Mouse (Mus musculus): ENCODE results near the gene Cdk4. TPM values are rescaled to one million over a fixed set of nuclear protein-coding genes. Genes with fewer than 3 reads are reported as not detected.

Cdk4 gene
- polyA plus RNA-seq, 1 experiment from 2014 or later: 1,992 TPM

DNA sequence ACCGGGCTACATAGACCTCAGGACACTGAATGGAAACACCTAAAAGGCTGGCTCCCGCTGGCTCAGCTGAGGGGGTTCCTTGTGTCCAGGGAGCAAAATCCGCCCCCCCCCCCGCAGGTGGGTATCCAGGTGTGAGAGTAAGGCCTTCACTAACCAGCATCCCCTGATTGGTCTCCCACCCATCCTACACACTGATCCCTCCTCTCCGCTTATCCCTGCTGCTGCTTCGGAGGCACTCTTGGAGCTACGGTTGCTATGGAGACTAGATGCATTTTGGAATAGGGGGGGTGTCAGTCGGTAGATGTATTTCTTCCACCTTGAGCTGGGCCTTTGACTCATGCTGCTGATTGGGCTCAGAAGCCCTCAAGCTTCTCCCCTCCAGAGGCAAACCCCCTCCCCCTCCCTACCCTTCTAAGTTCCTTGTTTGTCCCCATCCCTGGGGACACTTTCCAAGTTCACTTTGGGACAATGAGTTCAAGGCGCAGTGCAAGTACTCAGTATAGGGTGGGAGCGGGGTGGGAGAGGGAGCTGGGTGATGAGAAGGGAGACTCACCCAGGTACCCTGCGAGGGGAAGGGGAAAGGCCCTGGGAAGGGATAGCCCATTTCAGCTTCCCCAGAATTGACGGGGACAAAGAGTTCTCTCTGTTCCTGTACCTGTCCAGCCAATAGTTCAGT lies 14.8 kb downstream of the Cdk4 start:
- no peak overlapping the region for H3K9ac ChIP-seq
- H3K4me1 ChIP-seq: peaks cover 38% of the 10 kb centered on the region
- H3K9me3 ChIP-seq: no peaks in the 10 kb centered on the region
- H3K4me3 ChIP-seq: peak overlapping the region; percentile 63
- WGBS: 4% methylated on average over 12 of the region's 12 CpGs
- H3K36me3 ChIP-seq: no peaks in the 10 kb centered on the region
- H3K27ac ChIP-seq: no peak overlapping the region
- ATAC-seq (ENCODE audit: insufficient number of reproducible peaks, insufficient read depth, low FRiP score, low TSS enrichment, low read depth): no peak
- peaks cover 82% of the 10 kb centered on the region for H3K27me3 ChIP-seq
- H3K4me2 ChIP-seq: peak overlapping the region; percentile 99

DNA sequence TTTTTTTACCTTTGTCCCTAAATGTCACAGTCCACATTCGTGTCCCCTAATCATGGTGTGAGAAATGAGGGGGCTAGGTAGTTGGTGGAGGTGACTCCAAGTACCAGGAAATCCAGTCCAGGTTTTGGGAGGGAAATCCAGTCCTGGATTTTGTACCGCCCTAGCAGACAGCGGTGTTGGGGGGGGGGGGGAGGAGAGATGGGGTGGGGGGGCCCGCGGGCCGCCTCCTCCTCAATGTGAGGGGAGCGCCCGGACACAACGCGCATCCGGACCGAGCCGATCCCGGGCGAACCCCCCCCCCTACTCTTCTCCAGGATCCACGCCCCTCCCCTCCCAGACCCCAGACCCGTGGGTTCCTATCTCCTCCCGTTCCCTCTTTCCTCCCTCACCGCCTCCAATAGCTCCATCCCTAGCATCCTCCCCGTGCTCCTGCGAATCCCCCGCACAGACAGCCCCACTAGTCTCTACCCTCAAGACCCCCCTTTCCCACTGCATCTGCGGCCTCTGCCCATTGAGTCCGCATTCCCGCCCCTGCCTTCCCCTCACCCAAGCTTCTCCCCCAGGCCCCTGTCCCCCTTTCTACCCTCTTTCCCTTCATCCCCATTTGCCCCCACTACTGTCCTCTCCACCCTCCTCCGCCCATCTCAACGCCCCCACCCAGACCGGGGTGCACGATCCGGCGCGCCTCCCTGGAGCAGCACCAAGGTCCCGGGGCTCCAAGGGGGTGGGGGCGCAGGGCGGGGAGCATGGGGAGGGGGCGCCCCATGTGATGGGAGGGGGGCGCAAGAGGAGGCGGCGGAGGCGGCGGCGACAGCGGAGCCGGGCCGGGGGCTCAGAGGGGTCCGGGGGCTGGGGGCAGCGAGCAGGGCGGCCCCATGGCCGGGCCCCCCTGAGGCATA lies 15.6 kb downstream of the Cdk4 start:
- H3K27me3 ChIP-seq: peaks cover 89% of the 10 kb centered on the region
- H3K9ac ChIP-seq: peak overlapping the region; percentile 74
- no peaks in the 10 kb centered on the region for H3K36me3 ChIP-seq
- peak overlapping the region; percentile 63 for H3K4me3 ChIP-seq
- H3K9me3 ChIP-seq: no peaks in the 10 kb centered on the region
- peak overlapping the region; percentile 99 for H3K4me2 ChIP-seq
- ATAC-seq (ENCODE audit: insufficient number of reproducible peaks, insufficient read depth, low FRiP score, low TSS enrichment, low read depth): peak; percentile 45; the same call in 1 of the 2 replicates
- H3K4me1 ChIP-seq: peaks cover 38% of the 10 kb centered on the region
- WGBS: under 1% methylated on average over 42 of the region's 49 CpGs
- H3K27ac ChIP-seq: no peak overlapping the region

DNA sequence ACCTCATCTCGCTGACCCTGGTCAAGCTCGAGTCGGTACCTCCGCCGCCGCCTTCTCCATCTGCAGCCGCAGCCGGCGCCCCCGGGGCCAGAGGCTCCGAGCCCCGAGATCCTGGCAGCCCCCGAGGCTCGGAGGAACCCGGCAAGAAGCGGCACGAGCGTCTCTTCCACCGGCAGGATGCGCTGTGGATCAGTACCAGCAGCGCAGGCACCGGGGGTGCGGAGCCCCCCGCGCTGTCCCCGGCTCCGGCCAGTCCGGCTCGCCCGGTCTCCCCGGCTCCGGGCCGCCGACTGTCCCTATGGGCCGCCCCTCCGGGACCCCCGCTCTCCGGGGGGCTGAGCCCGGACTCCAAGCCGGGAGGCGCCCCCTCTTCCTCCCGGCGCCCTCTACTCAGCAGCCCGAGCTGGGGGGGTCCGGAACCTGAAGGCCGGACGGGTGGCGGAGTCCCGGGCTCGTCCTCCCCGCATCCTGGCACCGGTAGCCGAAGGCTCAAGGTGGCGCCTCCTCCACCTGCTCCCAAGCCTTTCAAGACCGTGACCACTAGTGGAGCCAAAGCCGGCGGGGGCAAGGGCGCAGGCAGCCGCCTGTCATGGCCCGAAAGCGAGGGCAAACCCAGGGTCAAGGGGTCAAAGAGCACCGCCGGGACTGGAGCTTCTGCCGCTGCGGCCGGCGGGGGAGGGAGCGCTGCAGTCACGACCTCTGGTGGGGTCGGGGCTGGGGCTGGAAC lies 16.5 kb downstream of the Cdk4 start:
- 2% methylated on average over 67 of the region's 70 CpGs for WGBS
- Histone ChIP-seq H3K4me1 (peaks cover 38% of the 10 kb centered on the region), H3K9me3 (no peaks in the 10 kb centered on the region), H3K27ac (no peak overlapping the region), H3K4me2 (peak overlapping the region; percentile 99), H3K36me3 (no peaks in the 10 kb centered on the region), H3K9ac (peak overlapping the region; percentile 74), H3K27me3 (peaks cover 98% of the 10 kb centered on the region), H3K4me3 (peak overlapping the region; percentile 63)
- peak; percentile 23; the same call in 1 of the 2 replicates for ATAC-seq (ENCODE audit: insufficient number of reproducible peaks, insufficient read depth, low FRiP score, low TSS enrichment, low read depth)

DNA sequence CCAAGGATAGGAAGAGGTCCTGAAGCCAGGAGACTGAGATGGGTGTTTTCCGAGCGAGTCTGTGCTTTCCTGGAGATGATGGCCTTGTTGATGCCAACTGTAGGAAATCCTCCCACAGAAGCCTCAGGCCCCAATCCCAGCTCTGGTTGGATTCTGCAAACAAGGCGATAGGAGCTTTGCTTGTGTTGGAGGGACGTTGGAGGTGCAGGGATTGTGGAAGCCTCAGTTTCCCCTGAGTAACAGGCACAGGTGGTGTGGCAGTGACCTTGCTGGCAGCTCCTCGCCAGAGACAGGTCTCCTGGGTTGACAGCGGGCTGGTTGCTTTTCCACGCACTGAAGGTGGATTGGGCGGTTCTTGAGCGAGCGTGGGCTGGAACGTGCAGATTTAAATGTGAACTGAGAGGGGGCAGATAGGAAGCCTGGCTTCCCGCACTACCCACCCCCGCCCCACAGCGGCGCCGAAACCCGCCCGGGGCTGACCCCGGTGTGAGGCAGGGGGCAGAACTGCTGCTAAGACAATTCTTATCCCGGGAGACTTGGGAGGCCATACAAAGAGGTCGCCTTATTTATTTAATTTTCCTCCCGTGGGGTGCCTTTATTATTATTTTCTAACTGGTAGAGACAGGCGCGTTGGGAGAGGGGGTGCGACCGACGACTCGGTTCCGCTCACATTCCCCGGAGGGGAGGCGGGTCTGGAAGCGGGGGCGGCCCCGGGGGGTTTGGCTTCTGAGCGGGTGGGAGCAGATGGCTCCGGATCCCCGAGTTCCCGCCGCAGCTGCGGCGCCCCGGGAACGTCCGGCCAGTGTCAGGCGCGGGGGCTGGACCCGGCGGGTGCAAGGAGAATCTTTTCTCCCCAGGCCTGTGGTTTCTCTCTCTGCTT lies 17.8 kb downstream of the Cdk4 start:
- Histone ChIP-seq H3K4me1 (peaks cover 38% of the 10 kb centered on the region), H3K4me3 (peak overlapping the region; percentile 63), H3K4me2 (peak overlapping the region; percentile 99), H3K27ac (no peak overlapping the region), H3K36me3 (no peaks in the 10 kb centered on the region), H3K27me3 (peaks cover 94% of the 10 kb centered on the region), H3K9ac (peak overlapping the region; percentile 53), H3K9me3 (no peaks in the 10 kb centered on the region)
- WGBS: 3% methylated on average over 48 of the region's 48 CpGs
- ATAC-seq (ENCODE audit: insufficient number of reproducible peaks, insufficient read depth, low FRiP score, low TSS enrichment, low read depth): no peak

DNA sequence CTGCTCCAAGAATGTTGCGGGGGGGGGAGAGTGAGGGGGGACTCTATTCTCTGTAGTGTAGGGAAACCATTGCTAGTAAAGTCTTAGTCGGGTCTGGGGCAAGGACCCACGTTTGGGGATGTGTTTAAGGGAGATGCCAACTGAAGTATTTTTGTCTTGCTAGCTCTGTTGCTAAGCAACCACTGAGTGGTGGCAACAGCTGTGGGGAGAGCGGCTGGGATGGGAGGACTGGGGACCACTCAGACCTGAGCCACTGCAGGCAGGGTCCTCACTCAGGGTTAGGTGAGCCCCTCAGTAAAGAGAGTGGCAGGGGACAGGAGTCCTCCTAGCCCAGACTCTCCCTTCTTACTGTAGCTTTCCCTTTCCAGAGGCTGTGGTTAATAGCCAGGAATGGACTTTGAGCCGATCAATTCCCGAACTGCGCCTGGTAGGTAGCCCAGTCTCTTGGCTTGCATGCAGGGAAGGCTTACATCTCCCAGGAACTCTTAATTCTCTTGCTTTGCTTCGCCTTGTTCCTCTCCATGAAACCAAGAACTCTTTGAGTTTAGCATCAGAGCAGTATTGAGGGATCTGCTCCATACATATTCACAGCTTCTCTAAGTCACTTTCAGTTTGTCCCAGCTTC lies 18.8 kb downstream of the Cdk4 start:
- Histone ChIP-seq H3K4me1 (peaks cover 38% of the 10 kb centered on the region), H3K27ac (no peak overlapping the region), H3K27me3 (peaks cover 88% of the 10 kb centered on the region), H3K4me2 (peak overlapping the region; percentile 99), H3K9me3 (no peaks in the 10 kb centered on the region), H3K4me3 (peak overlapping the region; percentile 63; the same call in 1 of the 2 replicates), H3K9ac (no peak overlapping the region), H3K36me3 (no peaks in the 10 kb centered on the region)
- no peak for ATAC-seq (ENCODE audit: insufficient number of reproducible peaks, insufficient read depth, low FRiP score, low TSS enrichment, low read depth)
- whole genome bisulfite sequencing: 29% methylated on average over 8 of the region's 8 CpGs

DNA sequence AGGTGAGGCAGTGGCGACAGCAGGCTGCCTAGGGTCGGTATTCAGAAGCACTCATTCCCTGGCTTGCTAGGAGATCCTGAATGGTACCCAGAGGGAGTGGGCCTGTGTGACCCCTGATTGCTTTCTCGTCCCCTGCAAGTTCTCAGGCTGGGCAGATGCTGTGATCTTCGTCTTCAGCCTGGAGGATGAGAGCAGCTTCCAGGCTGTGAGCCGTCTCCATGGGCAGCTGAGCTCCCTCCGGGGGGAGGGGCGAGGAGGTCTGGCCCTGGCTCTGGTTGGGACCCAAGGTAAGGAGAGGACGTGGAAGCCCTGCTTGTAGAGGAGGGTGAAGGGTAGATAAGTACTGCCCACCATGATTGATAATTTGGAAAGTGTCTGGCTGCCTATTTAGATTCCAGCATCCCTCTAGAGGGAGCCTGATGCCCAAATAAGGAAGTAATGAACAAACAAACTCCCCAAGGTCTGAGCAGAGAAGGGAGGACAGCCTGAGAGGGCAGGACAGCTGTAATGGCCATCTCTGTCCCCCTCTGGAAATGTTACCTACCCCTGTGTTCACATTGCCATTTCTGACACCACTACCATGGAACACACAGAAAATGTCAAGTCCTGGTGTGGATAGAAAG lies 20.1 kb downstream of the Cdk4 start:
- 29% methylated on average over 8 of the region's 8 CpGs for WGBS
- Histone ChIP-seq H3K9me3 (no peaks in the 10 kb centered on the region), H3K36me3 (no peaks in the 10 kb centered on the region), H3K27me3 (peaks cover 88% of the 10 kb centered on the region), H3K27ac (no peak overlapping the region), H3K9ac (no peak overlapping the region), H3K4me1 (peaks cover 28% of the 10 kb centered on the region), H3K4me2 (no peak overlapping the region), H3K4me3 (no peak overlapping the region)
- no peak for ATAC-seq (ENCODE audit: insufficient number of reproducible peaks, insufficient read depth, low FRiP score, low TSS enrichment, low read depth)

DNA sequence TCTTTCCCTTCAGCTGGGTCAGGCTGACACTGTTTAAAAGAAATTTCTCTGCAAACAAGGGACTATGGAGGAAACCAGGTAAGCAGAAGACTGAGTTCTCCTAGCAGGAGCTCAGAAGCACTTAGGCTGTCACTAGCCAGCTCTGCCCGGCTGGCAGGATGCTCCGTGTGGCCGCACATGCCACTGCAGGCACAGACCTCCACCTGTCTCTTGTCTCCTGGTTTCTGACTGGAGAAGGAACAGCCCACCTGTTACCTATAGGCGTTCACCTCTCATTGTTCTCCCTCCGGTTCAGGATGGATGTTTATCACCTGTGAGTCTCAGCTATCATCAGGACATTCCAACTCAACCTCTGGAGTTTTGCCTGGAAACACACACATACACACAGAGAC lies 20.6 kb downstream of the Cdk4 start:
- 49% methylated on average over 5 of the region's 5 CpGs for WGBS
- H3K27me3 ChIP-seq: peaks cover 88% of the 10 kb centered on the region
- H3K4me1 ChIP-seq: peaks cover 27% of the 10 kb centered on the region
- H3K9me3 ChIP-seq: no peaks in the 10 kb centered on the region
- H3K9ac ChIP-seq: no peak overlapping the region
- H3K27ac ChIP-seq: no peak overlapping the region
- H3K36me3 ChIP-seq: no peaks in the 10 kb centered on the region
- H3K4me3 ChIP-seq: no peak overlapping the region
- no peak for ATAC-seq (ENCODE audit: insufficient number of reproducible peaks, insufficient read depth, low FRiP score, low TSS enrichment, low read depth)
- no peak overlapping the region for H3K4me2 ChIP-seq

DNA sequence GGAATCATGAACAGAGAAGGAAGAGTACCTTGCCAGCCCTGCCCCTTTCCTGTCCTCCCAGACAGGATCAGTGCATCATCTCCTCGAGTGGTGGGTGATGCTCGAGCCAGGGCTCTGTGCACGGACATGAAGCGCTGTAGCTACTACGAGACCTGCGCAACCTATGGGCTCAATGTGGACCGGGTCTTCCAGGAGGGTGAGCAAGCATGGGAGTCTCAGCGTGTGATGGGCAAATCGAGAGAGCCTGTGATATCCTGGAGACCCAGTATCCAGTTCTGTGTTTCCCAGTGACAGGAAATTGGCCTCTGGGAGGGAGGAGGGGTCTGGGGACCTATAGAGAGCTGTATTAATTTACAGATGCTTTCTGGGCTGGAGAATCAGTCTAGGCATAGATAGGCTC lies 21.7 kb downstream of the Cdk4 start:
- Histone ChIP-seq H3K36me3 (no peaks in the 10 kb centered on the region), H3K4me2 (no peak overlapping the region), H3K4me1 (peaks cover 22% of the 10 kb centered on the region), H3K4me3 (no peak overlapping the region), H3K9me3 (no peaks in the 10 kb centered on the region), H3K27ac (no peak overlapping the region), H3K27me3 (peaks cover 88% of the 10 kb centered on the region), H3K9ac (no peak overlapping the region)
- no peak for ATAC-seq (ENCODE audit: insufficient number of reproducible peaks, insufficient read depth, low FRiP score, low TSS enrichment, low read depth)
- 81% methylated on average over 9 of the region's 9 CpGs for WGBS

DNA sequence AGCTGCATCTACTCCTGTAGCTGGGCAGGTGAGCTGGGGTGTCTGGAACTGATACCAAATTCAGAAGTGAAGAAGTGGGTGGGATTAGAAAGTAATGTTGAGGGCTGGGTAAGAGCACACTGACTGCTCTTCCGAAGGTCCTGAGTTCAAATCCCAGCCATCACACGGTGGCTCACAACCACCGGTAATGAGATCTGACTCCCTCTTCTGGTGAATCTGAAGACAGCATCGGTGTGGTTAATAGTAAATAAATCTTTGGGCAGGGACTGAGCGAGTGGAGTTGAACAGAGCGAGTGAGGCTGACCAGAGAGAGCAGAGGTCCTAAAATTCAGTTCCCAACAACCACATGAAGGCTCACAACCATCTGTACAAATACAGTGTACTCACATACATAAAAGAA lies 22.3 kb downstream of the Cdk4 start:
- Histone ChIP-seq H3K4me2 (no peak overlapping the region), H3K4me1 (peaks cover 19% of the 10 kb centered on the region), H3K9ac (no peak overlapping the region), H3K36me3 (no peaks in the 10 kb centered on the region), H3K4me3 (no peak overlapping the region), H3K27ac (no peak overlapping the region), H3K9me3 (no peaks in the 10 kb centered on the region), H3K27me3 (peaks cover 88% of the 10 kb centered on the region)
- 73% methylated on average over 6 of the region's 6 CpGs for WGBS
- no peak for ATAC-seq (ENCODE audit: insufficient number of reproducible peaks, insufficient read depth, low FRiP score, low TSS enrichment, low read depth)
